Mouse (Mus musculus) cortical plate, adult 2 months (tissue): ENCODE measurements around the gene Pcx.

Experiments
- CTCF ChIP-seq: fragments of 200-500 bp; IDR thresholded peaks from 2 replicates; pipeline ENCODE4 v1.5.1; 2011; ENCODE audit warnings: mild to moderate bottlenecking, control low read depth, low read length; ENCODE audit not compliant: insufficient read depth; ENCODE audit errors: extremely low read depth
- POLR2A ChIP-seq: fragments of 200-500 bp; IDR thresholded peaks from 2 replicates; pipeline ENCODE4 v1.6.1; 2011; ENCODE audit warnings: mild to moderate bottlenecking, low read length, control low read depth; ENCODE audit not compliant: insufficient read depth; ENCODE audit errors: extremely low read depth

GRCm38 (mm10) chr19:4556787-4557186 is 46.5 kb downstream of the Pcx start:
- TF ChIP-seq CTCF (no peak), POLR2A (no peak)
